Mouse (Mus musculus) C2C12 (cell line): ENCODE measurements at regions not wholly inside any gene's neighbourhood (a gene's known extent, or its start where the extent isn't known, plus 50 kb on each side); places are given as distances from the start of the nearest gene placed in this dataset.

Source experiments
- CEBPB ChIP-seq: IDR thresholded peaks from one replicate; pipeline ENCODE4 v1.6.1; 2011; ENCODE audit warnings: low read depth, mild to moderate bottlenecking, control low read depth, moderate library complexity
- CTCF ChIP-seq: IDR thresholded peaks from one replicate; pipeline ENCODE4 v1.5.1; 2011; ENCODE audit not compliant: control insufficient read depth, insufficient read depth, insufficient read length
- MAX ChIP-seq: IDR thresholded peaks from one replicate; pipeline ENCODE4 v1.6.1; 2011; ENCODE audit warnings: mild to moderate bottlenecking, control low read depth
- MYOD1 ChIP-seq: IDR thresholded peaks from one replicate; pipeline ENCODE4 v1.6.1; 2011; ENCODE audit warnings: low read depth; ENCODE audit not compliant: control insufficient read depth, insufficient read length
- MYOG ChIP-seq: IDR thresholded peaks from one replicate; pipeline ENCODE4 v1.6.1; 2011; ENCODE audit not compliant: control insufficient read depth, insufficient read length; ENCODE audit errors: extremely low read depth
- USF1 ChIP-seq: IDR thresholded peaks from one replicate; pipeline ENCODE4 v1.6.1; 2011; ENCODE audit warnings: low read depth, mild to moderate bottlenecking, control low read depth, moderate library complexity

GRCm38 (mm10) chr11:111857288-111857687, 791.3 kb downstream of the Kcnj2 start:
- TF ChIP-seq USF1 (no peak), CTCF (no peak), MYOD1 (no peak), MAX (no peak), CEBPB (no peak), MYOG (no peak)
